Mouse (Mus musculus) liver, postnatal 0 days (tissue): ENCODE measurements around the gene Otx1. TPM values are rescaled to one million over a fixed set of nuclear protein-coding genes. Genes with fewer than 3 reads are reported as not detected.
A peak's percentile ranks its signal among the peaks of the same experiment; 100 is the strongest.

Experiments
- ATAC-seq: fragments of 200-750 bp; cut with Nextera tagmentation; 2 replicates; pipeline ENCODE4 v1.8.0; 2017; ENCODE audit warnings: mild to moderate bottlenecking, moderate library complexity
- DNase-seq: peaks from one replicate; pipeline ENCODE4 v3.0.0-alpha.2; 2016
- H3K27ac ChIP-seq: fragments of 300-500 bp; sonication (generic); 2 replicates; pipeline ENCODE4 v1.5.1; 2014; ENCODE audit warnings: antibody characterized with exemption, moderate library complexity, mild to moderate bottlenecking, low read depth
- H3K27me3 ChIP-seq: fragments of 300-500 bp; sonication (generic); 2 replicates; pipeline ENCODE4 v1.6.1; 2014; ENCODE audit warnings: low read length, control low read depth, mixed read lengths; ENCODE audit not compliant: insufficient read depth
- H3K36me3 ChIP-seq: fragments of 300-500 bp; sonication (generic); replicated peaks from 2 replicates; pipeline ENCODE4 v1.6.1; 2014; ENCODE audit warnings: mild to moderate bottlenecking, control low read depth, low read length, moderate library complexity, mixed read lengths; ENCODE audit not compliant: insufficient read depth
- H3K4me1 ChIP-seq: fragments of 300-500 bp; sonication (generic); 2 replicates; pipeline ENCODE4 v1.6.1; 2014; ENCODE audit warnings: antibody characterized with exemption, mild to moderate bottlenecking, control low read depth; ENCODE audit not compliant: insufficient read depth
- H3K4me2 ChIP-seq: fragments of 300-500 bp; sonication (generic); 2 replicates; pipeline ENCODE4 v1.6.1; 2014; ENCODE audit warnings: low read depth, mild to moderate bottlenecking, low read length, moderate library complexity, mixed read lengths
- H3K4me3 ChIP-seq: fragments of 300-500 bp; sonication (generic); 2 replicates; pipeline ENCODE4 v1.5.1; 2014; ENCODE audit warnings: low read depth, low read length
- H3K9ac ChIP-seq: fragments of 300-500 bp; sonication (generic); replicated peaks from 2 replicates; pipeline ENCODE4 v1.6.1; 2014; ENCODE audit warnings: mild to moderate bottlenecking, moderate library complexity
- H3K9me3 ChIP-seq: fragments of 300-500 bp; sonication (generic); 2 replicates; pipeline ENCODE4 v1.6.1; 2016; ENCODE audit warnings: mild to moderate bottlenecking, control low read depth, low read length, mixed read lengths
- CTCF ChIP-seq: sonication (generic); IDR thresholded peaks from 2 replicates; pipeline ENCODE4 v1.5.1; 2016; ENCODE audit warnings: antibody characterized with exemption, low read depth
- EP300 ChIP-seq: IDR thresholded peaks from 2 replicates; pipeline ENCODE4 v1.6.1; 2016; ENCODE audit warnings: antibody characterized with exemption, low read depth, mild to moderate bottlenecking
- WGBS: fragments of 180-500 bp; shearing (Covaris S2); extraction: QIAGEN DNeasy Blood & Tissue Kit; methylation state at CpG from one replicate; pipeline ENCODE4 v1.1.7; 2014; ENCODE audit not compliant: insufficient replicate concordance; 5-methylcytosine and 5-hydroxymethylcytosine counted together
- polyA plus RNA-seq: library from polyadenylated mRNA; unstranded; fragments of >200 nt; fragmentation: Nextera tagmentation; extraction: Ambion mirVana; gene quantifications from 2 replicates; pipeline ENCODE4 v1.2.1, GENCODE M21; 2015

Otx1 gene
- polyA plus RNA-seq, 1 experiment from 2014 or later = not detected

DNA sequence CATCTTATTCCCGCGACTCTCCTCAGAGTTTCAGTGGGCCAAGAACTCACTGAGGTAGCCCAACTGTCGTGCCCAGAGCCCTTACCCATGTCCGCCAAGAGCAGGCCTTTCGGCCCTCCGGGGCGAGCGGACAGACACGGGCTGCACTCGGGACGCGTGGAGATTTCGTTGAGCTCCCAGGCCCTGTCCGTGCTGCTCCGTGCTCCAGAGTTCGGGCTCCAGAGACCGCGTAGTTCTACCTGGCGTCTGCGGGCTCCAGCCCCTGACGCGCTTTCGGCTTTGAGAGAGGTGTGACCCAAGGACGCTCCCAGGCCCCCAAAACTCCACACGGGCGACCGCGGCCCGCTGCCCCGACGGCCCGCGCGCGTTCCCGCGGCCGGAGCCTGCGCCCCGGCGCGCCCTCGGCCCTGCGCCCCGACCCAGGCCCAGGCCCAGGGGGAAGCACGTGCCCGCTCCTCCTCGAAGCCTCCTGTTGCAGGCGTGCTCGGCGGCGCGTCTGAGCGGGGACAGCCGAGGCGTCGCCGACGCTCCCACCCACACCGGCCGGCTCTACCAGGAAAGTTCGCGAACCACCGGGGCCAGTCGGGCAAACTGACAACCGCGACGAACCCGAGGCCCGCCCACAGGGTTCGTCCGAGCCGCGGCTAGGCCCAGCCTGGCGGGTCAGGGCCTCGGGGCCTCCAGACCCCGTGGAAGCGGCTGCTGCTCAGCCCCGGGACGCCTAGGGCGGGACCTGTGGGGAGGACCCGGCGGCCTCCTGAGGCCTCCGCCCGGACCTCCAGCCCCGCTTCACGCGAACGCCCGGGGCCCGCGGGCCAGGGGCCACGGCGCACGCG, 9.7 kb downstream of the Otx1 start:
- Histone ChIP-seq H3K4me1 (no peaks in the 10 kb centered on the region; the same call in 1 of the 2 replicates), H3K4me3 (no peak overlapping the region), H3K36me3 (no peaks in the 10 kb centered on the region), H3K27me3 (peaks cover 88% of the 10 kb centered on the region), H3K4me2 (no peak overlapping the region), H3K9me3 (no peaks in the 10 kb centered on the region), H3K9ac (no peak overlapping the region), H3K27ac (no peak overlapping the region)
- WGBS = 3% methylated on average over 89 of the region's 96 CpGs
- DNase-seq (peak; percentile 31), ATAC-seq (peak; percentile 38)
- TF ChIP-seq CTCF (no peak), EP300 (no peak)

- DNase-seq (no peak), ATAC-seq (no peak)
- H3K9me3 ChIP-seq = no peaks in the 10 kb centered on the region
- H3K4me3 ChIP-seq = no peak overlapping the region
- H3K4me1 ChIP-seq = no peaks in the 10 kb centered on the region
- no peaks in the 10 kb centered on the region for H3K36me3 ChIP-seq
- peaks cover 55% of the 10 kb centered on the region for H3K27me3 ChIP-seq
- H3K27ac ChIP-seq = no peak overlapping the region
- no peak for TF ChIP-seq CTCF
- no peak for TF ChIP-seq EP300
- no peak overlapping the region for H3K9ac ChIP-seq
- WGBS = 80% methylated on average over 1 of the region's 1 CpGs
- no peak overlapping the region for H3K4me2 ChIP-seq
Observed at GRCm38 (mm10) chr11:21988398-21988946, 14.2 kb downstream of the Otx1 start.

DNA sequence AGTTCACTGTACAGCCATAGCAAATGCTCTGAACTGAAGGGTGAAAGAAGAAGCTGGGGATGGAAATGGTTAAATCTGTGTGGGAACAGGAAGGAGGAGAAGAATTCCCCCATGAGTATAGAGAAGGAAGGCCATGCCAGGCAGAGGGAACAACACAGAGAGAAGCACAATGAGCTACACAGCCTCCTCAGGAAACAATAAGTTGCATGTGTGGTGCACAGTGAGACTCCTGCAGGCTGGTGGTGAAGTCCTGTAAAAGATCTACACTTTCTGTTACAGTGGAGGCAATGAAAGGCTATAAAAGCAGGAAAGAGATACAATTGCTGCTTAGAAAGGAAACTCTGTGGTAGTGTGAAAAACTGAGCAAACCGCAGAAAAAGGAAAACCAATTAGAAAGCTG, 17.6 kb downstream of the Otx1 start:
- no peaks in the 10 kb centered on the region for H3K9me3 ChIP-seq
- no peak overlapping the region for H3K9ac ChIP-seq
- H3K27ac ChIP-seq = no peak overlapping the region
- H3K4me3 ChIP-seq = no peak overlapping the region
- ATAC-seq (no peak), DNase-seq (no peak)
- 23% methylated on average over 1 of the region's 1 CpGs for WGBS
- TF ChIP-seq EP300 (no peak), CTCF (no peak)
- no peaks in the 10 kb centered on the region for H3K4me1 ChIP-seq
- H3K4me2 ChIP-seq = no peak overlapping the region
- peaks cover 31% of the 10 kb centered on the region for H3K27me3 ChIP-seq
- H3K36me3 ChIP-seq = no peaks in the 10 kb centered on the region

DNA sequence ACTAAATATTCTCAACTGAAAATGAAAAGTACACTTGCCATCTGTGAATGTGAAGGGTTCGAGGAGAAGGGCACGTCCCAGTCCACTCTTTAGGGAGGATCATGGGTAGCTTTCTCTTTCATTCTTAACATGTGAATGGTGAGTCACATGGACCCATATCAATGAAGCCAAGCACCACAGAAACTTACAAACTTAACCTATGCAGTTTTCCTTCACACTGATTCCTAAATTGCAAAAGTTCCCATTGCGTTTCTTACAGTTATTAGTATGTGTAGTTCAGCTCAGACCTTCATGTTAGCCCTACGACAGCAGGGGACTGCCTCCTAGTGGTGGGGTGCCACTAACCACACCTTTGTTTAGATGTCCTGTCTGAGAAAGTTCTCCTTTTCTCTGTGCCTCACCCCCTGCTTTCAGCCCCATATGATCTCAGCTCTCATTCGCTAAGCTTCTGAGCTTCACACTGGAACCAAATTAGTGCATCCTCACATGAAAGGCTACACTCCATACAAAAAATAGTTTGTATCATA, 28.6 kb downstream of the Otx1 start:
- DNase-seq = no peak
- no peak overlapping the region for H3K9ac ChIP-seq
- H3K27me3 ChIP-seq = no peaks in the 10 kb centered on the region
- no peaks in the 10 kb centered on the region for H3K36me3 ChIP-seq
- H3K4me2 ChIP-seq = no peak overlapping the region
- H3K4me1 ChIP-seq = no peaks in the 10 kb centered on the region
- TF ChIP-seq CTCF (peak; percentile 50), EP300 (no peak)
- WGBS = 59% methylated on average over 5 of the region's 5 CpGs
- H3K27ac ChIP-seq = no peak overlapping the region
- no peak for ATAC-seq
- no peak overlapping the region for H3K4me3 ChIP-seq
- H3K9me3 ChIP-seq = no peaks in the 10 kb centered on the region

GRCm38 (mm10) chr11:21973597-21973996, 29.1 kb downstream of the Otx1 start:
- ATAC-seq (no peak), DNase-seq (no peak)
- no peak overlapping the region for H3K4me3 ChIP-seq
- no peaks in the 10 kb centered on the region for H3K4me1 ChIP-seq
- no peak for TF ChIP-seq EP300
- TF ChIP-seq CTCF = no peak
- no peaks in the 10 kb centered on the region for H3K27me3 ChIP-seq
- no peak overlapping the region for H3K4me2 ChIP-seq
- H3K27ac ChIP-seq = no peak overlapping the region
- no peaks in the 10 kb centered on the region for H3K36me3 ChIP-seq
- no peak overlapping the region for H3K9ac ChIP-seq
- WGBS = 54% methylated on average over 3 of the region's 3 CpGs
- H3K9me3 ChIP-seq = no peaks in the 10 kb centered on the region

- ATAC-seq = no peak
- Histone ChIP-seq H3K36me3 (no peaks in the 10 kb centered on the region), H3K4me1 (no peaks in the 10 kb centered on the region), H3K27ac (no peak overlapping the region), H3K4me2 (no peak overlapping the region), H3K4me3 (no peak overlapping the region), H3K9ac (no peak overlapping the region), H3K27me3 (no peaks in the 10 kb centered on the region), H3K9me3 (no peaks in the 10 kb centered on the region)
- DNase-seq = no peak
- 72% methylated on average over 3 of the region's 3 CpGs for WGBS
- TF ChIP-seq CTCF (no peak), EP300 (no peak)
Observed at GRCm38 (mm10) chr11:21968922-21969321, 33.8 kb downstream of the Otx1 start.
